Mouse (Mus musculus) megakaryocyte-erythroid progenitor cell, adult 5-6 weeks (primary cell): ENCODE measurements around the gene Ceacam12. TPM values are rescaled to one million over a fixed set of nuclear protein-coding genes. Genes with fewer than 3 reads are reported as not detected.
"Not testable (repeated sequence)": the region's sequence is repeated elsewhere in the genome, so short reads cannot be mapped to it uniquely, and the experiment has no call there.

Source experiments
- ATAC-seq: replicated peaks from 2 replicates; pipeline ENCODE4 v1.8.0; 2016; ENCODE audit warnings: mild to moderate bottlenecking, inconsistent platforms; ENCODE audit not compliant: severe bottlenecking, poor library complexity, low FRiP score, low TSS enrichment
- total RNA-seq, 2 experiments: library from RNA; stranded (forward) in 1 of 2; stranded (reverse) in 1 of 2; fragments of 200-1000, 215-1000 nt in 1 of 2; fragments of >200 nt in 1 of 2; fragmentation: Nextera tagmentation in 1 of 2; gene quantifications; 2 replicates each; pipeline ENCODE4 v1.2.3; 2014 to 2017

Ceacam12 gene
- not detected in 2 replicates for total RNA-seq (2014; fragmentation: Nextera tagmentation)
- not detected in 2 replicates for total RNA-seq (2017)

GRCm38 (mm10) chr7:18065629-18066028 lies at the start of gene Ceacam12:
Gene Ceacam12, plus strand, starts transcription at chr7:18065929.
- ATAC-seq, result no peak

GRCm38 (mm10) chr7:18073821-18074220 lies 8.1 kb downstream of the Ceacam12 start:
- ATAC-seq, result not testable (repeated sequence)

- no peak for ATAC-seq
Observed at GRCm38 (mm10) chr7:18100785-18101184, 35.1 kb downstream of the Ceacam12 start.

Other genes with a start within 250 kb of the Ceacam12 start
- not detected in 2 replicates for gene Gm5155, start 194.2 kb upstream of the Ceacam12 start, total RNA-seq (2014; fragmentation: Nextera tagmentation)
- not detected in 2 replicates for gene Gm5155, start 194.2 kb upstream of the Ceacam12 start, total RNA-seq (2017)
- not detected in 2 replicates for gene Ceacam11, start 93.8 kb upstream of the Ceacam12 start, total RNA-seq (2014; fragmentation: Nextera tagmentation)
- gene Ceacam11, start 93.8 kb upstream of the Ceacam12 start, total RNA-seq (2017), result not detected in 2 replicates
- gene Ceacam13, start 56.0 kb upstream of the Ceacam12 start, total RNA-seq (2014; fragmentation: Nextera tagmentation), result not detected in 2 replicates
- gene Ceacam13, start 56.0 kb upstream of the Ceacam12 start, total RNA-seq (2017), result not detected in 2 replicates
- gene Igfl3, start 110.6 kb downstream of the Ceacam12 start, total RNA-seq (2014; fragmentation: Nextera tagmentation), result not detected in 2 replicates
- gene Igfl3, start 110.6 kb downstream of the Ceacam12 start, total RNA-seq (2017), result not detected in 2 replicates
- gene Mill1, start 179.4 kb downstream of the Ceacam12 start, total RNA-seq (2014; fragmentation: Nextera tagmentation), result not detected in 2 replicates
- not detected in 2 replicates for gene Mill1, start 179.4 kb downstream of the Ceacam12 start, total RNA-seq (2017)